Mouse (Mus musculus) stomach, postnatal 0 days (tissue): ENCODE data around the gene Hdac7. TPM values are rescaled to one million over a fixed set of nuclear protein-coding genes. Genes with fewer than 3 reads are reported as not detected.

Experiments used
- ATAC-seq: fragments of 200-750 bp; cut with Nextera tagmentation; 2 replicates; pipeline ENCODE4 v1.8.0; 2017; ENCODE audit not compliant: low FRiP score, low TSS enrichment
- DNase-seq: peaks from one replicate; pipeline ENCODE4 v3.0.0-alpha.2; 2016; ENCODE audit warnings: low spot score
- H3K27ac ChIP-seq: fragments of 300-500 bp; sonication (generic); replicated peaks from 2 replicates; pipeline ENCODE4 v1.5.1; 2014; ENCODE audit warnings: mild to moderate bottlenecking, control low read depth
- H3K27me3 ChIP-seq: fragments of 300-500 bp; sonication (generic); 2 replicates; pipeline ENCODE4 v1.6.1; 2014; ENCODE audit warnings: low read length; ENCODE audit not compliant: control insufficient read depth, insufficient read depth
- H3K36me3 ChIP-seq: fragments of 300-500 bp; sonication (generic); 2 replicates; pipeline ENCODE4 v1.6.1; 2014; ENCODE audit warnings: low read length, mixed read lengths; ENCODE audit not compliant: control insufficient read depth, insufficient read depth
- H3K4me1 ChIP-seq: fragments of 300-500 bp; sonication (generic); replicated peaks from 2 replicates; pipeline ENCODE4 v1.6.1; 2014; ENCODE audit warnings: antibody characterized with exemption; ENCODE audit not compliant: control insufficient read depth, insufficient read depth
- H3K4me2 ChIP-seq: fragments of 300-500 bp; sonication (generic); replicated peaks from 2 replicates; pipeline ENCODE4 v1.6.1; 2014; ENCODE audit warnings: low read depth, mild to moderate bottlenecking, control low read depth, moderate library complexity
- H3K4me3 ChIP-seq: fragments of 300-500 bp; sonication (generic); 2 replicates; pipeline ENCODE4 v1.5.1; 2014; ENCODE audit warnings: low read depth, low read length, control low read depth
- H3K9ac ChIP-seq: fragments of 300-500 bp; sonication (generic); 2 replicates; pipeline ENCODE4 v1.6.1; 2014; ENCODE audit warnings: mild to moderate bottlenecking, low read length, control low read depth, mixed read lengths
- H3K9me3 ChIP-seq: fragments of 300-500 bp; sonication (generic); 2 replicates; pipeline ENCODE4 v1.6.1; 2016; ENCODE audit warnings: low read length; ENCODE audit not compliant: control insufficient read depth
- CTCF ChIP-seq: IDR thresholded peaks from 2 replicates; pipeline ENCODE4 v1.5.1; 2016; ENCODE audit warnings: antibody characterized with exemption, low read depth, mild to moderate bottlenecking, moderate library complexity
- EP300 ChIP-seq: optimal IDR thresholded peaks from 2 replicates; pipeline ENCODE3; 2016; ENCODE audit warnings: antibody characterized with exemption
- WGBS: fragments of 180-500 bp; shearing (Covaris S2); extraction: QIAGEN DNeasy Blood & Tissue Kit; methylation state at CpG from one replicate; pipeline ENCODE4 v1.1.7; 2014; 5-methylcytosine and 5-hydroxymethylcytosine counted together
- polyA plus RNA-seq: library from polyadenylated mRNA; unstranded; fragments of >200 nt; fragmentation: Nextera tagmentation; extraction: Ambion mirVana; gene quantifications from 2 replicates; pipeline ENCODE4 v1.2.1, GENCODE M21; 2015

The Hdac7 gene
- polyA plus RNA-seq, 1 experiment from 2014 or later: 8.0 TPM

DNA sequence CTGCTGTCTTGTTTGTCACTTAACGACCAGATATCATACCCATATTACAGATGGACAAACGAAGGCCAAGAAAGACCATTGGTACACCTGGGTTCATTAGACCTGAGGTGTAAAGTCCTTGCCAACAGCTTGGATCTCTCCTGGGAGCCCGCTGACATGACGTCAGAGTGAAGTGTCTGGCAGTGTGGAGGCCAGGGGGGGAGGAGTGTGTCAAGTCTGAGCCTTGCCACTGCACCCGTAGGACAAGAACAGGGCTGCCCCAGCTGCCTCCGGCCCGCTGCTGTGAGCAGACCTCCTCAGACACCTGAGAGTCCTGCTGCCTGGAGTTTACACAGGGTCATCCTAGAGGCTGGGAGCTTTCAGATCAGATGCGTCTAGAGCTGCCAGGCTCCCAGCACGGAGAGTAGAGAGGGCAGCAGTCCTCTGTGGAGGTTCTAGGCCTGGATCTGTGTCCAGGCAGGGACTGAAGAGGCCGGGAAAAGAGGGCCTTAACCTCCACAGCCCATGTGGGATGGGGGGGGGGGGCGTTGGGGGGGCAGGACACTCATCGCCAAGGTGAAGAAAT lies 100.3 kb downstream of the Hdac7 start:
- no peaks in the 10 kb centered on the region for H3K36me3 ChIP-seq
- TF ChIP-seq CTCF (no peak), EP300 (no peak)
- H3K27me3 ChIP-seq: no peaks in the 10 kb centered on the region
- DNase-seq: no peak
- no peak overlapping the region for H3K27ac ChIP-seq
- H3K4me2 ChIP-seq: no peak overlapping the region
- no peaks in the 10 kb centered on the region for H3K4me1 ChIP-seq
- H3K4me3 ChIP-seq: no peak overlapping the region
- WGBS: 58% methylated on average over 12 of the region's 12 CpGs
- no peak overlapping the region for H3K9ac ChIP-seq
- no peaks in the 10 kb centered on the region for H3K9me3 ChIP-seq
- no peak for ATAC-seq

DNA sequence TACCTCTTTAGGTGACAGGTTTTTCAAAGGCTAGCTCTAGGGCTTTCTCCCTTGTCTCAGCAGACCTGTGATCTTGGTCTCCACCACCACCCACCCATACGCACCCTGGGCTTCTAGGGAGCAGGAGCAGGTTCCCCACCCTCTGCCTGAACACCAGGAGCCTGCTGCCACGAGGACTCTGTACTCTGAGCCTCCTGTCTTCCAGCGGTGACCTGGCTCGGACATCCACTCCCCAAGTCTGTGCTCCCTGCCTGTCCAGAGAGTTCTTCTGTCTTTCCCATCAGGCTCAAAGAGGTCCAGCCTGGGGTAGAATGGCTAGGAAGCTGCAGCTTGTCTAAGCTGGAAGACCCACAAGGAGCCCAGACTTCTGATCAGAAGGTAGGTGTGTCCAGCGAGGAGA lies 101.1 kb downstream of the Hdac7 start:
- no peaks in the 10 kb centered on the region for H3K36me3 ChIP-seq
- no peak for DNase-seq
- H3K4me3 ChIP-seq: no peak overlapping the region
- H3K4me1 ChIP-seq: no peaks in the 10 kb centered on the region
- H3K9ac ChIP-seq: no peak overlapping the region
- 79% methylated on average over 5 of the region's 5 CpGs for WGBS
- H3K27ac ChIP-seq: no peak overlapping the region
- TF ChIP-seq CTCF: no peak
- no peak for TF ChIP-seq EP300
- no peak overlapping the region for H3K4me2 ChIP-seq
- H3K9me3 ChIP-seq: no peaks in the 10 kb centered on the region
- no peak for ATAC-seq
- H3K27me3 ChIP-seq: no peaks in the 10 kb centered on the region

Other genes starting within 250 kb of the Hdac7 start
- gene Rpap3, start 138.7 kb downstream of the Hdac7 start, polyA plus RNA-seq: 13.3 and 13.9 TPM in 2 replicates
- 37.0 and 38.3 TPM in 2 replicates for gene Endou, start 113.2 kb downstream of the Hdac7 start, polyA plus RNA-seq
- 3.2 and 4.2 TPM in 2 replicates for gene Rapgef3, start 76.5 kb downstream of the Hdac7 start, polyA plus RNA-seq
- 36.7 and 40.7 TPM in 2 replicates for gene Slc48a1, start 66.0 kb downstream of the Hdac7 start, polyA plus RNA-seq
- gene Vdr, start 66.1 kb upstream of the Hdac7 start, polyA plus RNA-seq: 1.4 and 1.5 TPM in 2 replicates
- gene Tmem106c, start 119.7 kb upstream of the Hdac7 start, polyA plus RNA-seq: 33.1 and 39.8 TPM in 2 replicates
- 0.05 and 0.21 TPM in 2 replicates for gene Col2a1, start 160.2 kb upstream of the Hdac7 start, polyA plus RNA-seq
- 15.5 and 16.7 TPM in 2 replicates for gene Pfkm, start 248.1 kb upstream of the Hdac7 start, polyA plus RNA-seq
- 10.0 and 10.8 TPM in 2 replicates for gene Senp1, start 249.2 kb upstream of the Hdac7 start, polyA plus RNA-seq